Mouse (Mus musculus): ENCODE data around the gene Slc29a3.

Slc29a3 gene

GRCm38 (mm10) chr10:60670166-60670565 lies 82.4 kb downstream of the Slc29a3 start:
- DNase-seq (ENCODE audit: low read depth, low spot score), result no peak

- no peak for DNase-seq (ENCODE audit: low read depth, low spot score)
These were observed 84.0 kb downstream of the Slc29a3 start for GRCm38 (mm10) chr10:60668591-60668990.

Measured in CD4-positive, CD25-positive, alpha-beta regulatory T cell, adult 2 months (primary cell).